Mouse (Mus musculus) forebrain, embryonic 14.5 days (tissue): Measurements from ENCODE around the gene Pcca. TPM values are rescaled to one million over a fixed set of nuclear protein-coding genes. Genes with fewer than 3 reads are reported as not detected.

Source experiments
- ATAC-seq: fragments of 200-750 bp; cut with Nextera tagmentation; 2 replicates; pipeline ENCODE4 v1.8.0; 2017; ENCODE audit warnings: mild to moderate bottlenecking, moderate library complexity
- DNase-seq: peaks from one replicate; pipeline ENCODE4 v3.0.0-alpha.2; 2015; ENCODE audit warnings: low spot score
- H3K27ac ChIP-seq: fragments of 300-500 bp; sonication (generic); 2 replicates; pipeline ENCODE4 v1.5.1; 2014; ENCODE audit warnings: low read depth, mild to moderate bottlenecking, control low read depth, low read length, moderate library complexity
- H3K27me3 ChIP-seq: fragments of 300-500 bp; sonication (generic); replicated peaks from 2 replicates; pipeline ENCODE4 v1.6.1; 2014; ENCODE audit warnings: low read length, control low read depth, mixed read lengths; ENCODE audit not compliant: control insufficient read depth, insufficient read depth
- H3K36me3 ChIP-seq: fragments of 300-500 bp; sonication (generic); 2 replicates; pipeline ENCODE4 v1.6.1; 2014; ENCODE audit warnings: low read length, control low read depth; ENCODE audit not compliant: control insufficient read depth, insufficient read depth
- H3K4me1 ChIP-seq: fragments of 300-500 bp; sonication (generic); 2 replicates; pipeline ENCODE4 v1.6.1; 2014; ENCODE audit warnings: antibody characterized with exemption, low read length, control low read depth; ENCODE audit not compliant: control insufficient read depth, insufficient read depth
- H3K4me2 ChIP-seq: fragments of 300-500 bp; sonication (generic); 2 replicates; pipeline ENCODE4 v1.6.1; 2014; ENCODE audit warnings: mild to moderate bottlenecking, control low read depth, low read length
- H3K4me3 ChIP-seq: fragments of 300-500 bp; sonication (generic); 2 replicates; pipeline ENCODE4 v1.5.1; 2014; ENCODE audit warnings: low read depth, low read length, control low read depth
- H3K9ac ChIP-seq: fragments of 300-500 bp; sonication (generic); 2 replicates; pipeline ENCODE4 v1.6.1; 2014; ENCODE audit warnings: mild to moderate bottlenecking, low read length, control low read depth, moderate library complexity
- H3K9me3 ChIP-seq: fragments of 300-500 bp; sonication (generic); replicated peaks from 2 replicates; pipeline ENCODE4 v1.6.1; 2016; ENCODE audit warnings: low read length, control low read depth, mixed read lengths; ENCODE audit not compliant: control insufficient read depth
- WGBS: fragments of 180-500 bp; shearing (Covaris S2); extraction: QIAGEN DNeasy Blood & Tissue Kit; methylation state at CpG from one replicate; pipeline ENCODE4 v1.1.7; 2014; 5-methylcytosine and 5-hydroxymethylcytosine counted together
- polyA plus RNA-seq: library from polyadenylated mRNA; unstranded; fragments of >200 nt; fragmentation: Nextera tagmentation; extraction: Ambion mirVana; gene quantifications from 2 replicates; pipeline ENCODE4 v1.2.1, GENCODE M21; 2014

Pcca gene
- polyA plus RNA-seq, 1 experiment from 2014 or later, result 25.0 TPM

DNA sequence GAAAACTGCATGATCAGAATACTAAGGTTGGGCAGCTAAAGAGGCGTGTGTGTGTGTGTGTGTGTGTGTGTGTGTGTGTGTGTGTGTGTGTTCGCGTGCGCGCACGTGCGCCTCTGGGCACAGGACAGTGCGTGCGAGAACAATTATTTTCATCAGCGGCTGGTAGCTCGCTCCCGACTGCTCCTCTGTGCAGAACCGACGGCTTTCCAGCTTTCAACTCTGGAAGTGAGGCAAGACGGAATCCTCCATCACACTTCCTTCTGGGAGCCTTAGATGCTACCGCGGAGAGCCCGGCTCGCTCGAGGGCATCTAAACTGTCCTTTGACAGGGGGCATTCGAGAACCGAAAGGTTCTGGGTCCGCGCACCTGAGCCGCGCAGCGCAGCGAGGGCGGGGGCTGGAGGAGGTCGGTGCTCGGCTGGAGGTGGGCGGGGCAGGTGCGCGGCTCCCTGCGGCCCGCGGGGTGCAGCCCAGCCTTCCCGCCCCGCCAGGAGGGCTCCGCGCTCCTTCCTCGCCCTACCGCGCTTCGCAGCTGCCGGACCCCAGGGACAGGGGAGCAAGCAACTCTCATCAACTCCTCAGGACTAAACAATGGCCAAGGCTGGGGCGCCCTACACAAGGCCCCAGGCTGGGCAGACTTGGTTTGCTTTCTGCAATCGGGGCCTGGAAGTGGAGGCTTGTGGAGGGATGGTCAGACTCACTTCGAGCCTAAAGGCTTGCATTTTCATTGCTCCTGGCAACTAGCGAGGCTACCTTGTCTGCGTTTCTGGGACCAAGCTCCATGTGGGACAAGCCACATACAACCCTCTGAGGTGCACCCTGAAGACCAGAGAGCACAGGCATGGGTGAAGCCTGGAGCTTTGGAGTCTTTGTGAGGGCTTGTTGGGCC lies 43.4 kb upstream of the Pcca start, which contains the start of gene Gm10837:
Gm10837 (plus strand) TSS at position 146 of the 888 bp plus-strand sequence.
- peak within 1 kb of the TSS; percentile 51 for H3K4me2 ChIP-seq
- H3K9me3 ChIP-seq, result 0 out of 2 replicates have a peak, but pooled peaks cover 3% of the 10 kb centered on the region
- peaks cover 3% of the 10 kb centered on the region; the same call in 1 of the 2 replicates for H3K4me1 ChIP-seq
- H3K27ac ChIP-seq, result peak within 1 kb of the TSS; percentile 72
- H3K27me3 ChIP-seq, result peaks cover 27% of the 10 kb centered on the region
- H3K4me3 ChIP-seq, result peak within 1 kb of the TSS; percentile 24
- H3K36me3 ChIP-seq, result no peaks in the 10 kb centered on the region
- WGBS, result 3% methylated on average over 51 of the region's 51 CpGs
- peak; percentile 75 for ATAC-seq
- DNase-seq, result peak; percentile 65
- peak within 1 kb of the TSS; percentile 59 for H3K9ac ChIP-seq

DNA sequence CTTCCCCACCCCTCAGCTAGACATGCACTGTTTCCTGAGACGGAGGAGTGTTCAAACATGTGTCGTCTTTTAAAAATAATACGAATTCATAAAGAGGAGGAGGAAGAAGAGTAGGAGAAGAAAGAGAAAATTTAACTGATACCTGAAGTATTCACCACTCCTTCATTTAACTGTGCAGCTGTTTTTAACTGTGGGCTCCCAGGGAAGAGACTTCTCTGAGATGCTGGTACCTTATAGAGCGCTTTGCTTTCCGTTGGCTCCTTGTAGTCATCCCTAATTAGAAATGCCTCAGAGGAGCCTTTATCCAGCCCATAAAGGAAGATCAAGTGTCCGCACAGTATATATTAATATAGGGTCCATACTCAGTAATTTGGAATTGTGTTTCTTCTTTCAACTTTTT lies 42.6 kb upstream of the Pcca start:
- no peak overlapping the region for H3K4me2 ChIP-seq
- DNase-seq (no peak), ATAC-seq (no peak)
- no peaks in the 10 kb centered on the region for H3K36me3 ChIP-seq
- peaks cover 3% of the 10 kb centered on the region; the same call in 1 of the 2 replicates for H3K4me1 ChIP-seq
- H3K9me3 ChIP-seq, result 0 out of 2 replicates have a peak, but pooled peaks cover 3% of the 10 kb centered on the region
- H3K27ac ChIP-seq, result no peak overlapping the region
- WGBS, result 73% methylated on average over 6 of the region's 6 CpGs
- no peak overlapping the region for H3K9ac ChIP-seq
- no peak overlapping the region for H3K4me3 ChIP-seq
- H3K27me3 ChIP-seq, result peaks cover 22% of the 10 kb centered on the region

DNA sequence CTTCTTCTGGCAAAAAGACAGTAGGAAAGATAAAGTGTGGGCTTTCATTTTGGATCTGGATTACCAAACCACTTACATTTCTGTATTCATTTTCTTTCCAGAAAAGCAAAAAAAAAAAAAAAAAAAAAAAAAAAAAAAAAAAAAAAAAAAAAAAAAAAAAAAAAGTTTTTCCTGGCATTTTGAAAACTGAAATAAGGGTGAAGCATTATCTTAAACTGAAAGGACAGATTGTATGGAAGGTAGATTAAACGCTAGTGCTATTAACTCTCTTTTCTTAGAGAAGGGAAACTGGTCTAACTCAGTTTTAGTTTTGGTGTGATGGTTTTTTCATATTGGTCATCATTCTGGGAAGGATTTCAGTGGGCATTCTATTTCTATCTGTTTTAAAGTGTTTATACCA lies 42.1 kb upstream of the Pcca start:
- Histone ChIP-seq H3K4me1 (peaks cover 3% of the 10 kb centered on the region; the same call in 1 of the 2 replicates), H3K4me2 (no peak overlapping the region), H3K9me3 (0 out of 2 replicates have a peak, but pooled peaks cover 3% of the 10 kb centered on the region), H3K9ac (no peak overlapping the region), H3K36me3 (no peaks in the 10 kb centered on the region), H3K27me3 (peaks cover 22% of the 10 kb centered on the region), H3K4me3 (no peak overlapping the region), H3K27ac (no peak overlapping the region)
- no peak for ATAC-seq
- no peak for DNase-seq
- 67% methylated on average over 1 of the region's 1 CpGs for WGBS

DNA sequence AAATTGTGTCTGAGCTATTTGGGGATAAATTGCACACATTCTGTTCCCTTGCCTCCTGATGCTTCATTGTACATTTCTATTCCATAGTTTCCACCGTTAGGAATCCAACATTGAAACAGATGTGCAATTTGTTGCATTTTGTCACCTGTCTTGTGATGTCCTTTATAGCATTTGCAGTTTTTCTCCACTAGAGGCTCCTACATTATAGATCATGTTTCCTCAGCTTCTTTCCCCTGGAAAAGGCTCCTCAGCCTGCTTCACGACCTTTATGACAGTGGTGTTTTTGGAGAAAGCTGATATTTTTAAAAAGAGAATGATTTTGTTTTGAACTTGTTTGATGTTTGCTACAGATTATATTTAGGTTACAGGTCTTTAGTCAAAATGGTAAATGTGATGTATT lies 25.1 kb upstream of the Pcca start:
- WGBS, result 18% methylated on average over 2 of the region's 2 CpGs

DNA sequence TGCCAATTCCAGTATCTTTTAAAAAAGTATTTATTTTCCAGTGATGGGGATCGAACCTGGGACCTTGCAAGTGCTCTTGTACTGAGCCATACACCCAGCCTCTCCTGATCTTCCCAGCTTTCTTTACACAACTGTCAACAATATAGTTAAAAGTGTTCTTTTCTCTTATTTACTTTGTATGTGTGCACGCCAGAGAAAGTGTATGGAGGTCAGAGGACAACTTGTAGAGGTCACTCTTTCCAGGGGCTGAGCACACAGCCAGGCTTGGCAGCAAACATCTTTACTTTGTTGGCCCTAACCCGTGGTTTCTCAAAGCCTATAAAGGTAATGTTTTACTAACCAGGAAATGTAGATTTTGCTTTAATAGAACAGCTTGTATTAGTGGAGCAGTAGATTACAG lies 22.6 kb upstream of the Pcca start:
- no peak overlapping the region for H3K4me2 ChIP-seq
- H3K9me3 ChIP-seq, result no peaks in the 10 kb centered on the region
- no peak overlapping the region for H3K9ac ChIP-seq
- H3K36me3 ChIP-seq, result no peaks in the 10 kb centered on the region
- H3K4me3 ChIP-seq, result no peak overlapping the region
- DNase-seq (no peak), ATAC-seq (no peak)
- WGBS, result 77% methylated on average over 3 of the region's 3 CpGs
- no peaks in the 10 kb centered on the region for H3K27me3 ChIP-seq
- no peaks in the 10 kb centered on the region for H3K4me1 ChIP-seq
- H3K27ac ChIP-seq, result no peak overlapping the region

More for the DNA sequence above, 25.1 kb upstream of the Pcca start:
- Histone ChIP-seq H3K9ac (no peak overlapping the region), H3K36me3 (no peaks in the 10 kb centered on the region), H3K4me2 (no peak overlapping the region), H3K27ac (no peak overlapping the region), H3K9me3 (no peaks in the 10 kb centered on the region), H3K4me3 (no peak overlapping the region), H3K27me3 (no peaks in the 10 kb centered on the region), H3K4me1 (no peaks in the 10 kb centered on the region)
- DNase-seq, result peak; percentile 49
- no peak for ATAC-seq

DNA sequence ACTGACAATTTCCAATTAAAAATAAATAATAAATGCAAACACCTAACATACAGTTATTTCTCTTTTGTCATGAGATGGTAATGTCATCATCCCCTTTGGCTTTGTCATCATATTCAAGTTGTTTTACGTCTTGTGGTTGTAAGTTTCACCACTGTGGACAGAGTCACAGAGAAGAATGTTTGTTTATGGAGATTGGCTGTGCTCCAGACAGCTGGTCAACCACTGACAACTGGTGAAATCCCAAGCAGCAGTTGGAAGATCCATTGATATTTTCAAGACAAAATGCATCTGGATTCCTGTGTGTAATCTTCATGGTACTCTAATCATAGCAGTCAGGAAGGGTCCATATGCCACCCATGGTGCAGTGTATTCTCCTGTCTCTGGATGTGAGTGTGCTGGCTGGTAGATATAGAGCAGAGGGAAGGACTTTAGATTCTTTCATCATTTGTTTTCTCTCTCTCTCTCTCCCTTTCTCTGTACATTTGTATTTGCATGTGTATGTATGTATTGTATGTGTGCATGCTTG lies 20.6 kb upstream of the Pcca start:
- H3K27ac ChIP-seq, result no peak overlapping the region
- no peak overlapping the region for H3K9ac ChIP-seq
- no peaks in the 10 kb centered on the region for H3K36me3 ChIP-seq
- 83% methylated on average over 1 of the region's 1 CpGs for WGBS
- H3K4me1 ChIP-seq, result no peaks in the 10 kb centered on the region
- H3K9me3 ChIP-seq, result no peaks in the 10 kb centered on the region
- no peak for ATAC-seq
- no peak overlapping the region for H3K4me2 ChIP-seq
- no peaks in the 10 kb centered on the region for H3K27me3 ChIP-seq
- no peak for DNase-seq
- no peak overlapping the region for H3K4me3 ChIP-seq

DNA sequence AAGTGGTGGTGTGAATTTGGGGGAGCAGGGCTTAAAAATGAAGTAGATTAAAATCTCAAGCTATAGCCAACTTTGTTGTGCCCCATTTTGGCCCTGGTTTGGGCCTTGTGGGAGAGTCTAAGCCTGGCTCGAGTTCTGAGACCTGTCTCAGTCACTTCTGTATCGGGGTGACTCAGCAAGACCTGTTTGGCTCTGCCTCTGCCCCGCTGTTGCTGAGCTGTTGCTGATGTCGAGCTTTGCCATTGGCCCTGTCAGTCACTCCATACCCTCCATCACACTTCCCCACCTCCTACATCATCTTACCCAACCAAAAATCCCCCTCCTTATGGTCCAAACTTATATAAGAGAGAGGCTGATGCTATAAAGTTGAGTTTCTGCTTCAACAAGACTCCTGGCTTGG lies 5.6 kb upstream of the Pcca start:
- Histone ChIP-seq H3K9me3 (no peaks in the 10 kb centered on the region), H3K36me3 (no peaks in the 10 kb centered on the region), H3K4me2 (no peak overlapping the region), H3K4me3 (no peak overlapping the region), H3K9ac (no peak overlapping the region), H3K27me3 (no peaks in the 10 kb centered on the region), H3K27ac (no peak overlapping the region), H3K4me1 (no peaks in the 10 kb centered on the region)
- WGBS, result 68% methylated on average over 4 of the region's 4 CpGs
- ATAC-seq (no peak), DNase-seq (no peak)

DNA sequence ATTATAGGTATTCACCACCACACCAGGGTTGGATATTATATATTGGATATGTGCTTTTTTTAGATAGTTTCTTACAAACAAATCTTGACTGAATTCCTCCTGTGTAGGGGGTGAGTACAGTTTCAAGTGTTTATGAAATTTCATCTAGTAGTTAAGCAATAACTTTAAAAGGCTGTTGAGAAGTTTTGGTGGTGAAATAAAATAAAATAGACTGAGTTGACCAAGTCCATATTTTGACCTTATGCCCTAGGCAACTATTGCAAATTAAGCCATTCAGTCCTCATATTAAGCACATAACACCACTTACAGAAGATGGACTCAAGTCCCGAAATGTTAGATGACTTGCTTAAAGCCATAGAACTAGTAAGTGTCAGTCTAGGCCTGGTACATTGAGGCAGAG lies 1.9 kb downstream of the Pcca start:
- no peak for DNase-seq
- H3K27ac ChIP-seq, result no peak overlapping the region
- no peak overlapping the region for H3K4me3 ChIP-seq
- no peaks in the 10 kb centered on the region for H3K9me3 ChIP-seq
- H3K27me3 ChIP-seq, result no peaks in the 10 kb centered on the region
- peaks cover 6% of the 10 kb centered on the region; the same call in 1 of the 2 replicates for H3K4me1 ChIP-seq
- ATAC-seq, result no peak
- WGBS, result 93% methylated on average over 1 of the region's 1 CpGs
- no peak overlapping the region for H3K9ac ChIP-seq
- H3K36me3 ChIP-seq, result no peaks in the 10 kb centered on the region
- no peak overlapping the region for H3K4me2 ChIP-seq

DNA sequence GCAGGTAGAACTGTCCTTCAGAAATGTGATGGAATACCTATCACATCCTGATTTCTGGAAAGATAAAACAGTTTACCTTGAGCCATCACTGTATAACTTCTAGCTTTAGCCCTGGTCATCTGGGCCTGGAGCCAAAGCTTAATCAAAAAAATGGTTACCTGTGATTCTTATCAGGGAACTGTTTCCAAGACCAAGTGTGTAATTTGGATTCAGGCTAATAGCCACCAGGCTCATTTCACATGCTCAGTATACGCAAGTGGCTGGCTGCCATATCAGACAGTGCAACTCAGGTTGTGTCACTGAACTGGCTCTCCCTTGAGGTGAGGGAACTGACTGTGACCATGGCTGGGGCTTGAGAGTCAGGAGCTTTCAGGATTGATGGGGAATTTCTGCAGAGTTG lies 14.3 kb downstream of the Pcca start:
- Histone ChIP-seq H3K36me3 (no peaks in the 10 kb centered on the region), H3K27me3 (no peaks in the 10 kb centered on the region), H3K27ac (no peak overlapping the region), H3K4me2 (no peak overlapping the region), H3K4me1 (no peaks in the 10 kb centered on the region), H3K4me3 (no peak overlapping the region), H3K9me3 (no peaks in the 10 kb centered on the region), H3K9ac (no peak overlapping the region)
- no peak for DNase-seq
- WGBS, result 100% methylated on average over 1 of the region's 1 CpGs
- no peak for ATAC-seq
